Mouse (Mus musculus) CH12.LX (cell line): ENCODE measurements around the gene Foxp1.

Source experiments
- E2F4 ChIP-seq: IDR thresholded peaks from 2 replicates; pipeline ENCODE4 v1.6.1; 2011; ENCODE audit warnings: low read depth, low read length, improper control_type of control experiment; ENCODE audit not compliant: insufficient replicate concordance
- EP300 ChIP-seq: IDR thresholded peaks from 2 replicates; pipeline ENCODE4 v1.6.1; 2011; ENCODE audit warnings: low read length, improper control_type of control experiment
- GABPA ChIP-seq: IDR thresholded peaks from 2 replicates; pipeline ENCODE4 v1.6.1; 2012; ENCODE audit warnings: low read depth, low read length, improper control_type of control experiment, inconsistent platforms; ENCODE audit not compliant: insufficient replicate concordance
- KAT2A ChIP-seq: IDR thresholded peaks from 2 replicates; pipeline ENCODE4 v1.6.1; 2012; ENCODE audit warnings: low read length, improper control_type of control experiment, inconsistent platforms; ENCODE audit not compliant: insufficient replicate concordance
- MAX ChIP-seq: IDR thresholded peaks from 2 replicates; pipeline ENCODE4 v1.6.1; 2011; ENCODE audit warnings: low read length, improper control_type of control experiment
- RAD21 ChIP-seq: IDR thresholded peaks from 2 replicates; pipeline ENCODE4 v1.6.1; 2011; ENCODE audit warnings: low read depth, mild to moderate bottlenecking, low read length, improper control_type of control experiment, moderate library complexity
- ZKSCAN1 ChIP-seq: IDR thresholded peaks from 2 replicates; pipeline ENCODE4 v1.6.1; 2012; ENCODE audit warnings: low read depth, inconsistent platforms, low read length, improper control_type of control experiment, borderline replicate concordance

DNA sequence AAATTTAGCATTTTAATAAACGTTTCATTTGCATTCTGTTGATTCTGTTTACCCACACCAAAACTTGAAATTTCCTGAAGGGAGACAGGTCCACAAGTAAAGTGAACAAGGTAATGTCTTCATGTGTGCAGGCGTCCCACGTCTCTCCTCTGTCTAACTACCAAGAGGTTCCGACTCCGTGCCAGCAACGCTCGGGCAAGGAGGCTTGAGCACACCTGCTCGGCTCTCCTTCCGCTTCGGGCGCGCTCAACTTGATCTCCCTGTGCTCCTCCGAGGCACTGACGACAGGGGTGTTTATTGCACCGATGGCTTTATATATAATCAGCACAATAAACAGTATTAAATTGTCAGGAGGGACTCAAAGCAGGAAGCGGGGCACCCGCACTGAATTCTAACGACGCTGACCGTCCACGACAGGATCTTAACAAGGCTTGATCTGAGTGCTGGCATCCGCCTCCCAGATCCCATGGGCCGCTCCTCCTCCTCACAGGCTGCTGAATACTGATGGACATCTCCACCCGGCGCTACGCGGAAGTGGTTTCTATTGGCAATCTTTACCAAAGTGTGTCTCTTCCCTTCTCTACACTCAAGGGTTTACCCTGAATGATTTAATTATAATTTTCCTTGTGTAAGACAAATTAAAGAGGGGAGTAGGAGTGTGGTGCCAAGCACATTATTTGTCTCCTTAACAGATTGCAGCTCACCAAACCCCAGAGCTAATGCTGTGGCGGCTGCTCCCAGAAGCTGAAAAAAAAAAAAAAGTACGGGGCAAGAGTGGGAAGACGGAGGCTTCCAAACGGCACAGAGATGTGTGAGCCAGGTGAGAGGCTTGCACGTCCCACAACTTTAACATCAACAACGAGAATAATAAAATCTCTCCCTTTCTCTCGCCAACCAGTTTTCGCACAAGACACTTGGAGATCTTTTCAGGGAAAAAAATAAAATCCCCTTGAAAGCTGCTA, 523.3 kb downstream of the Foxp1 start:
- TF ChIP-seq KAT2A (no peak), E2F4 (no peak), GABPA (no peak), ZKSCAN1 (no peak), EP300 (no peak), MAX (no peak), RAD21 (no peak)
